Comparison of ENCODE assay signal across 9 mouse cellular contexts in genomic region chr1:121177908-121178311, GRCm38 (mm10).
DNase-seq lines count a peak whose midpoint lies in the region; ATAC-seq and TF ChIP-seq lines count a peak whose summit lies in the region.
"Had no signal": no experiment of that assay in that cellular context is flagged by ENCODE, and none has a peak within 500 bp of the region (broad histone marks: within the 10 kb centered on the region; RNA-seq: fewer than 3 reads in every experiment).

No protein-coding gene starts in this region.

- H3K4me1 ChIP-seq in forebrain, embryonic 11.5 days (replicated peaks; ENCODE audit: control insufficient read depth, insufficient read depth, low read length): peaks cover 11% of the 10 kb centered on the region
- H3K4me1 ChIP-seq in hindbrain, postnatal 0 days (ENCODE audit: insufficient read depth, low read length): no peaks in the 10 kb centered on the region

- no peaks in the 10 kb centered on the region for H3K36me3 ChIP-seq in forebrain, embryonic 11.5 days (ENCODE audit: control insufficient read depth, insufficient read depth, low read length)
- no peaks in the 10 kb centered on the region for H3K36me3 ChIP-seq in hindbrain, postnatal 0 days (ENCODE audit: insufficient read depth, low read length)

- ATAC-seq in forebrain, embryonic 11.5 days (replicated peaks; ENCODE audit: low FRiP score): peak; percentile 19
- ATAC-seq in hindbrain, postnatal 0 days: peak; percentile 41; the same call in 1 of the 2 replicates

- H3K27me3 ChIP-seq in forebrain, embryonic 11.5 days (ENCODE audit: control insufficient read depth, insufficient read depth, low read length): peaks cover 72% of the 10 kb centered on the region
- H3K27me3 ChIP-seq in hindbrain, postnatal 0 days (ENCODE audit: insufficient read depth, low read length): peaks cover 19% of the 10 kb centered on the region; the same call in 1 of the 2 replicates

- intact Hi-C loops in gastrocnemius, adult 2 months (cut with DNase I): no loop called here

- DNase-seq in gastrocnemius, adult 2 months: peak; percentile 38
- no peak for DNase-seq in gastrocnemius, adult 8-10 months (ENCODE audit: low spot score in 2 of 2)
- DNase-seq in ES-CJ7 (ENCODE audit: low read depth, low spot score): peak; percentile 13
- DNase-seq in forebrain, embryonic 11.5 days (ENCODE audit: low spot score): peak; percentile 66
- peak; percentile 33 for DNase-seq in hindbrain, postnatal 0 days (ENCODE audit: low spot score)
- DNase-seq in retina, embryonic 14.5 days (ENCODE audit: low spot score): peak; percentile 50
- no peak for DNase-seq in thymus, postnatal 14 days
- no peak for DNase-seq in T-cell, adult 2 months (ENCODE audit: low spot score)

- H3K9me3 ChIP-seq in forebrain, embryonic 11.5 days (ENCODE audit: control insufficient read depth, low read length): no peaks in the 10 kb centered on the region
- H3K9me3 ChIP-seq in hindbrain, postnatal 0 days (ENCODE audit: low read length): no peaks in the 10 kb centered on the region

- TF ChIP-seq CTCF in gastrocnemius, adult 2 months (IDR thresholded peaks at IDR 0.05): no peak
- no peak for TF ChIP-seq CTCF in hindbrain, postnatal 0 days (IDR thresholded peaks at IDR 0.05; ENCODE audit: low read depth)

- peak overlapping the region; percentile 38 for H3K4me2 ChIP-seq in forebrain, embryonic 11.5 days (ENCODE audit: low read depth, low read length, severe bottlenecking)
- H3K4me2 ChIP-seq in hindbrain, postnatal 0 days (ENCODE audit: low read depth, low read length): peak overlapping the region; percentile 40

- under 1% methylated on average over 31 of the region's 31 CpGs for WGBS in forebrain, embryonic 11.5 days
- WGBS in hindbrain, postnatal 0 days: 2% methylated on average over 31 of the region's 31 CpGs

- H3K27ac ChIP-seq in gastrocnemius, adult 2 months: peak overlapping the region; percentile 40
- H3K27ac ChIP-seq in forebrain, embryonic 11.5 days (ENCODE audit: low read depth, low read length): no peak overlapping the region
- H3K27ac ChIP-seq in hindbrain, postnatal 0 days: peak overlapping the region; percentile 56; the same call in 1 of the 2 replicates

- peak overlapping the region; percentile 12; the same call in 1 of the 2 replicates for H3K9ac ChIP-seq in forebrain, embryonic 11.5 days (ENCODE audit: low read length)
- H3K9ac ChIP-seq in hindbrain, postnatal 0 days (replicated peaks; ENCODE audit: low read length): no peak overlapping the region

- peak overlapping the region; percentile 68 for H3K4me3 ChIP-seq in gastrocnemius, adult 2 months
- H3K4me3 ChIP-seq in forebrain, embryonic 11.5 days (ENCODE audit: low read depth, low read length): peak overlapping the region; percentile 12; the same call in 1 of the 2 replicates
- H3K4me3 ChIP-seq in hindbrain, postnatal 0 days (ENCODE audit: low read length): peak overlapping the region; percentile 20
- H3K4me3 ChIP-seq: erythroblast, embryonic 14.5 days had no signal

Comparison
In these comparisons a context has a peak if more than half of its experiments do, and no peak if none do; other contexts are left out.
1. DNase-seq: peak in gastrocnemius, adult 2 months (single experiment), ES-CJ7 (single experiment), forebrain, embryonic 11.5 days (single experiment), hindbrain, postnatal 0 days (single experiment) and retina, embryonic 14.5 days (single experiment); none in gastrocnemius, adult 8-10 months (0 of 2), thymus, postnatal 14 days (single experiment) and T-cell, adult 2 months (single experiment).
2. H3K4me3 ChIP-seq: peak in every context shown above with its lines; median percentile 68 in gastrocnemius, adult 2 months; 20 in hindbrain, postnatal 0 days; 12 in forebrain, embryonic 11.5 days.